ENCODE assay signal across 8 mouse cellular contexts in the genomic region with DNA sequence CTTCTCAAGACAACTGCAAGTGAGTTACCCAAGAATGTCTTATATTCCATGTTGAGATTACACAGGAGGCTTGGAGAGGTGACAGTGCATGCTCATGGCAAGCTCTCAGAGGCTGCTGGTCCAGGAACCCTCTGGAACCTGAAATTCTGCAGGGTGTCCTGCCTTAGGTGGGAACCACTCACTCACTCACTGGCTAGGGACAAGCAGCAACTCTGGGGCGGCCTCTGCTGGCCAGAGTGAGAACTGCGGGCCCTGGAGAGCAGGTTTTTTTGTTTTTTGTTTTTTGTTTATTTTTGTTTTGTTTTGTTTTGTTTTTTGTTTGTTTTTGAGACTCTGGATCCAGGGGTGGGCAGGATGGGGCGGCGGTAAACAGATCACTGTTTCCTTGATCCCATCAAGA. TPM values are rescaled to one million over a fixed set of nuclear protein-coding genes. Genes with fewer than 3 reads are reported as not detected.
DNase-seq lines count a peak whose midpoint lies in the region; ATAC-seq and TF ChIP-seq lines count a peak whose summit lies in the region.

No protein-coding gene starts in this region.

- no peak overlapping the region for H3K9ac ChIP-seq in hindbrain, embryonic 11.5 days (ENCODE audit: low read depth, low read length)
- H3K9ac ChIP-seq in hindbrain, embryonic 13.5 days: no peak overlapping the region
- no peak overlapping the region for H3K9ac ChIP-seq in ES-E14 (ENCODE audit: insufficient read depth, low read depth, low read length, poor library complexity, severe bottlenecking)
- H3K9ac ChIP-seq in stomach, embryonic 16.5 days (ENCODE audit: low read length): peak overlapping the region; percentile 39; the same call in 1 of the 2 replicates

- DNase-seq in hindbrain, embryonic 11.5 days (ENCODE audit: low spot score): peak; percentile 82
- peak; percentile 36 for DNase-seq in ES-E14 (ENCODE audit: low read depth, low spot score)
- DNase-seq in cerebellum, postnatal 25 days: peak; percentile 76 to 84
- peak; percentile 38 for DNase-seq in heart, adult 8-10 months (ENCODE audit: low spot score)
- peak; percentile 41 to 86 for DNase-seq in kidney, postnatal 36 days
- DNase-seq in lung, postnatal 14 days: peak; percentile 70

- H3K27ac ChIP-seq in hindbrain, embryonic 11.5 days (ENCODE audit: low read depth, low read length): no peak overlapping the region
- no peak overlapping the region for H3K27ac ChIP-seq in hindbrain, embryonic 13.5 days
- no peak overlapping the region for H3K27ac ChIP-seq in ES-E14 (ENCODE audit: insufficient read depth, low read depth, low read length, poor library complexity, severe bottlenecking)
- no peak overlapping the region for H3K27ac ChIP-seq in stomach, embryonic 16.5 days (ENCODE audit: low read length)

- H3K4me1 ChIP-seq in hindbrain, embryonic 11.5 days (replicated peaks; ENCODE audit: control insufficient read depth, insufficient read depth, low read length): no peaks in the 10 kb centered on the region
- 0 out of 2 replicates have a peak, but pooled peaks cover 4% of the 10 kb centered on the region for H3K4me1 ChIP-seq in hindbrain, embryonic 13.5 days (replicated peaks)
- H3K4me1 ChIP-seq in ES-E14 (ENCODE audit: control insufficient read depth in 2 of 2, insufficient read depth in 2 of 2, low read length in 2 of 2, poor library complexity in 1 of 2): peaks cover 0 to 9% of the 10 kb centered on the region in 2 experiments; a peak in 2 of 4 replicates
- no peaks in the 10 kb centered on the region for H3K4me1 ChIP-seq in stomach, embryonic 16.5 days (ENCODE audit: control insufficient read depth, insufficient read depth, low read length)

- WGBS in hindbrain, embryonic 11.5 days: 11% methylated on average over 4 of the region's 4 CpGs
- 6% methylated on average over 4 of the region's 4 CpGs for WGBS in hindbrain, embryonic 13.5 days
- WGBS in stomach, embryonic 16.5 days: 3% methylated on average over 4 of the region's 4 CpGs

- in situ Hi-C loops in ES-E14 (cut with MboI; ENCODE audit: low sequenced_read_pairs in 2 of 2, unreplicated experiment in 2 of 2): no loop called here

- H3K4me3 ChIP-seq in hindbrain, embryonic 11.5 days (ENCODE audit: low read depth, low read length): no peak overlapping the region
- no peak overlapping the region for H3K4me3 ChIP-seq in hindbrain, embryonic 13.5 days
- H3K4me3 ChIP-seq in ES-E14 (ENCODE audit: insufficient read depth in 1 of 2, low read depth in 1 of 2, low read length in 2 of 2, poor library complexity in 1 of 2, severe bottlenecking in 1 of 2): no peak overlapping the region
- peak overlapping the region; percentile 11; the same call in 1 of the 2 replicates for H3K4me3 ChIP-seq in stomach, embryonic 16.5 days (replicated peaks; ENCODE audit: low read length)

- no peak for ATAC-seq in hindbrain, embryonic 11.5 days (ENCODE audit: low FRiP score)
- ATAC-seq in hindbrain, embryonic 13.5 days (ENCODE audit: low FRiP score): no peak
- no peak for ATAC-seq in stomach, embryonic 16.5 days (ENCODE audit: insufficient read depth, low FRiP score)

- H3K9me3 ChIP-seq in hindbrain, embryonic 11.5 days (ENCODE audit: control insufficient read depth, low read length): no peaks in the 10 kb centered on the region
- no peaks in the 10 kb centered on the region for H3K9me3 ChIP-seq in hindbrain, embryonic 13.5 days
- H3K9me3 ChIP-seq in ES-E14 (ENCODE audit: control insufficient read depth, insufficient read depth, low read depth, low read length): no peaks in the 10 kb centered on the region
- H3K9me3 ChIP-seq in stomach, embryonic 16.5 days (replicated peaks; ENCODE audit: control insufficient read depth, low read length): no peaks in the 10 kb centered on the region

- H3K27me3 ChIP-seq in hindbrain, embryonic 11.5 days (ENCODE audit: control insufficient read depth, insufficient read depth, low read length): no peaks in the 10 kb centered on the region
- H3K27me3 ChIP-seq in hindbrain, embryonic 13.5 days: no peaks in the 10 kb centered on the region
- no peaks in the 10 kb centered on the region for H3K27me3 ChIP-seq in stomach, embryonic 16.5 days (ENCODE audit: control insufficient read depth, insufficient read depth, low read length)

- H3K36me3 ChIP-seq in hindbrain, embryonic 11.5 days (ENCODE audit: control insufficient read depth, insufficient read depth, low read length): no peaks in the 10 kb centered on the region
- no peaks in the 10 kb centered on the region for H3K36me3 ChIP-seq in hindbrain, embryonic 13.5 days
- no peaks in the 10 kb centered on the region for H3K36me3 ChIP-seq in ES-E14 (ENCODE audit: control insufficient read depth, insufficient read depth, low read length, poor library complexity, severe bottlenecking)
- H3K36me3 ChIP-seq in stomach, embryonic 16.5 days (ENCODE audit: control insufficient read depth, insufficient read depth, low read length): no peaks in the 10 kb centered on the region

- H3K4me2 ChIP-seq in hindbrain, embryonic 11.5 days (replicated peaks; ENCODE audit: low read depth, low read length): no peak overlapping the region
- no peak overlapping the region for H3K4me2 ChIP-seq in hindbrain, embryonic 13.5 days
- peak overlapping the region; percentile 41 for H3K4me2 ChIP-seq in stomach, embryonic 16.5 days (ENCODE audit: low read depth, low read length)

TF ChIP-seq in ES-E14, 5 proteins besides CTCF, POLR2A, EP300 and RAD21:
- TF ChIP-seq ZC3H11A (IDR thresholded peaks at IDR 0.05; ENCODE audit: borderline replicate concordance, low read depth, low read length) (no peak), HCFC1 (IDR thresholded peaks at IDR 0.05; ENCODE audit: borderline replicate concordance, insufficient read depth, low read length) (no peak), CHD2 (IDR thresholded peaks at IDR 0.05; ENCODE audit: low read depth, low read length) (no peak)

RNA-seq across cellular contexts. Expression of a gene that starts 2.6 kb away (rescaled TPM):
- 0.17 and 0.19 TPM in 2 replicates for polyA plus RNA-seq in hindbrain, embryonic 11.5 days (2014; fragmentation: Nextera tagmentation; extraction: Ambion mirVana)
- 0.13 and 0.22 TPM in 2 replicates for polyA plus RNA-seq in hindbrain, embryonic 13.5 days (2015; fragmentation: Nextera tagmentation; extraction: Ambion mirVana)
- 0.26 and 0.27 TPM in 2 replicates for total RNA-seq in ES-E14 (2012; rRNA removed)
- total RNA-seq in heart, adult 8-10 months (2022): 1 to 10 TPM in 2 of 4 experiments, under 1 TPM in 2; 0.65 to 2.6 (median 1.4) TPM
- polyA plus RNA-seq in stomach, embryonic 16.5 days (2015; fragmentation: Nextera tagmentation; extraction: Ambion mirVana): 0.15 TPM in 1 of 2 replicates, not detected in the other

RNA-seq across cellular contexts. Expression of a gene that starts 30.2 kb away (rescaled TPM):
- polyA plus RNA-seq in hindbrain, embryonic 11.5 days (2014; fragmentation: Nextera tagmentation; extraction: Ambion mirVana): not detected in 2 replicates
- not detected in 2 replicates for polyA plus RNA-seq in hindbrain, embryonic 13.5 days (2015; fragmentation: Nextera tagmentation; extraction: Ambion mirVana)
- not detected in 2 replicates for total RNA-seq in ES-E14 (2012; rRNA removed)
- total RNA-seq in heart, adult 8-10 months (2022): not detected
- not detected in 2 replicates for polyA plus RNA-seq in stomach, embryonic 16.5 days (2015; fragmentation: Nextera tagmentation; extraction: Ambion mirVana)
